Mouse (Mus musculus): ENCODE data around the gene Spic.

Gene Spic

DNA sequence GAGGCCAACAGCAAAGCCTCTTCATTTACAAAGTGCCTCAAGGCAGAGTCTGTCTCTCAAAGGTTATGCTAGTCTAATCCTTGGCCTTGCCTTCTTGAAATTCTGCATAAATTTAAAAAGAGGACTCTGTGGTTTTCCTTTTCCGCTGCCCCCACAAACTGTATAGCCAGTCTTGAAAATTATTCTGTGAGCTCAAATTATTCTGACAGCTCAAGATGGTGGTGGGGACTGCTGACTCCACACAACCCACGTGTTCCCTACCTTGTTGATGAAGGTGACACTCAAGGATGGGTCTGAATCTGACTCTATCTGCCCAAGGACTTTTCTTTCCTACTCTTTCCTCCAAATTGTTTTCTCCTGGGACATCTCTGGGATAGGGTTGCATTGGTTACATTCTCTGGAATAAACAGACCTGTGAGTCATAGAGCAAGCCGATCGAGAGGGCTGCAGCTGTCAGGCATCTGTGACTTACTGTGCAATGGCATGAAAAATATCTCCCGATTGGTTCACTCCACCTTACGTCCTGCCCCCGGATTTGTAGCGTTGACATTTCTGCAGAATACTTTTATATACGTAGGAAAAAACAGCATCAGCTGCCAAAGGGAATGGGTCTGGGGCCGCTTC is 53.4 kb downstream of the Spic start:
- no peak for DNase-seq

DNA sequence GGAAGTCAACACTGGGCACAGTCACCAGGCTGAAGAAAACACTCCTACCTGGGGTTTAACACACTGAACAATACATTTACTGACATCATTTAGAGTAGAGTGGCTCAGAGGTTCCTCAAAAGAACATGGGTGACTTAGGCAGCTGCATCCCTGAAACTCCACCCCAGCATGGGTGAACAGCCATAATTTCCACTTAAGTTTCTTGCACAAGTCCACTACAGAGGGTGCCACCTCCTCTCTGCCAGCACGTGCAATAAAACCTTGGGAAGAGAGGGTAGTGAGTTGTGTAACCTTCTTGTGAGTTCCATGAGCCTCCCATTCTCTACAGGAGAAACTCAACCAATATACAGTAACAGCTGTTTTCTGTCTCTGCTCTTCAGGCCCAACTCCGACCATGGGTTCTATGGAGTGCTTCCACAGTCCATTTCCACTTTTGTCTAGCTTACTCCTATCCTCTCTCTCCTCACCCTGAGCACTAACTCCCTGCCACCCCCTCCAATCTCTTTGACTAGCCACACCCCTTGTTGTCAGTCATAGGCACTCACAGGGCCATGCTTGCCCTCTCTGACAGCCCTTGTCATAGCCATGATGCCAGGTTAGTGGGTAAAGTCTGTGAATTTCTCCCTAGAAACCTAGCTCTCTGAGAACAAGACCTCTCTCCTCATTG is 54.0 kb downstream of the Spic start:
- no peak for DNase-seq

DNA sequence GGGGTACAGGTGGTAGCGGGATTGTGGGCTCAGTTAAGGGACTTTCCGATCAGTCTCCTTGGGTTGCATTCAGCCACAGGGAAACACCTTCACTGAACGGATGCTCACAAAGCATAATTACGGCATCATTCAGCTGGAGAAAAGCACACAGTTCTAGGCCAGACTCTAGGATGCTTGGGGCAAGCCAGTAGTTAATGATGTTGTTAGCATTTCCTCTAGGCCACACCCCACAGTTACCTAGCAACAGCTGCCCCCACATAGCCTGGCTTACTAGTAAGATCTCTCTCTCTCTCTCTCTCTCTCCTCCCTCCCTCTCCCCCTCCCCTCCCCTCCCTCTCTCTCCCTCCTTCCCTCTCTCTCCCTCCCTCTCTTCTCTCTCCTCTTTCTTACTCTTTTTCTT is 57.8 kb downstream of the Spic start:
- no peak for DNase-seq

DNA sequence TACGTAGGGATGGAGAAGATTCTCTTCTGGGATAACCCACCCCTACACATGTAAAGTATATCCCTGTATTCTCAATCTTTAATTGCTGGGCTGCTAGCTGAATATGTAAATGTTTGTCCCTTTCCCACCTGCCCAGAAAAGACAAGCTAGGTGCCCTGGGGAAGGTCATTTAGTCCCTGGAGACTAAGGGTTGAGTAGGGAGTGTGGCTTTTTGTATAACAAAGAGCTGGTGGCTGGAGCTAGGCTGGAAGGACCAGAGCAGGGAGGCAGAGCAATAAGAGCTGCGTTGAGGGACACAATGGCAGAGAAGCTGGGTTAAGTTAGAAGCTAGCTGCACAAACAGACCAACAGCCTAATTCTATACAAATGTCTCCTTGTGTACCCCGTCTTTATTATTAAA is 58.6 kb downstream of the Spic start:
- DNase-seq = no peak

Data from kidney, postnatal 14 days (tissue).